Mouse (Mus musculus): ENCODE measurements at regions not wholly inside any gene's neighbourhood (a gene's known extent, or its start where the extent isn't known, plus 50 kb on each side); places are given as distances from the start of the nearest gene placed in this dataset.

DNA sequence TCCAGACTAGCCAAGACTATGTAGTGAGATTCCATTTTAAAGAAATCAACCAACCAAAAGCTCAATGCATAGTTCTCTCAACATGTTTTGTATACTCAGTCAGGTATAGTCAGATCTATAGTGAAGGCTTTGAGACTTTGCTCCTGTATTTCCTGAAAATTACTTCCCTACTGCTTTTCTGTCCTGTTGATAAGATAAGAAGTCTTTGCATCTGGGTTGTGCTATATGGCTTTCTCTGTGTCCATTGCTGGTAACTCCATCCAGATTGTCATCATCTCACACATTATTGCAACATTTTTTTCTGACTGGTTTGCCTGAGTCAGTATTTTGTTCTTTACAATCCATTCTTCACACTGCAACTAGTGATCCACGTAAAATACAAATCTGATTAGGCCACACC is 74.0 kb downstream of the Agtr2 start:
- Histone ChIP-seq H3K4me1 (ENCODE audit: control insufficient read depth, insufficient read depth, low read length) (0 out of 2 replicates have a peak, but pooled peaks cover 2% of the 10 kb centered on the region), H3K4me3 (ENCODE audit: insufficient read depth, low read length) (no peak overlapping the region), H3K27ac (ENCODE audit: insufficient read depth, low read depth, low read length) (no peak overlapping the region)
- TF ChIP-seq POLR2A (IDR thresholded peaks at IDR 0.05; ENCODE audit: borderline replicate concordance, low read depth, low read length), result no peak
- no peak for TF ChIP-seq CTCF (IDR thresholded peaks at IDR 0.05; ENCODE audit: low read depth, low read length)

DNA sequence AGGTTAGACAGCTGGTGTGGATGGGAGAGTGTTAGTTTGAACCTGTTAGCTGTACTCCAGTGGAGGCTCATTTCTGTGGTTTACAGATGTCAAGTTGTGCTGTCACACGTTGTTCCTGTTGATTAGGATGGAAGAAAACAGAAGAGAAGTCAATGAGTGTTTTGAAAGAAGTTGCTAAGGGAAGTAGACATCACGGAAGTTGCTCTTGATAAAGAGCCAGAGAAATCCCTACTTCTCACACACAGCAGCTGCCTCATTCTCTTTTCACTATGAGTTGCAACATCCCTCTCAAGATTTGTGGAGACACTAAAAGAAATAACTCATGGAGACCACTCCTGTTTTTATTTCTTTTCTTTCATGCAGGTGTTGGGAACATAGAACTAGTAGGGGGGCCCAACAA is 82.3 kb downstream of the Agtr2 start:
- Histone ChIP-seq H3K4me3 (ENCODE audit: insufficient read depth, low read length) (no peak overlapping the region), H3K4me1 (ENCODE audit: control insufficient read depth, insufficient read depth, low read length) (peaks cover 14% of the 10 kb centered on the region), H3K27ac (ENCODE audit: insufficient read depth, low read depth, low read length) (peak overlapping the region; percentile 99)
- TF ChIP-seq CTCF (IDR thresholded peaks at IDR 0.05; ENCODE audit: low read depth, low read length) (no peak), POLR2A (IDR thresholded peaks at IDR 0.05; ENCODE audit: borderline replicate concordance, low read depth, low read length) (no peak)

DNA sequence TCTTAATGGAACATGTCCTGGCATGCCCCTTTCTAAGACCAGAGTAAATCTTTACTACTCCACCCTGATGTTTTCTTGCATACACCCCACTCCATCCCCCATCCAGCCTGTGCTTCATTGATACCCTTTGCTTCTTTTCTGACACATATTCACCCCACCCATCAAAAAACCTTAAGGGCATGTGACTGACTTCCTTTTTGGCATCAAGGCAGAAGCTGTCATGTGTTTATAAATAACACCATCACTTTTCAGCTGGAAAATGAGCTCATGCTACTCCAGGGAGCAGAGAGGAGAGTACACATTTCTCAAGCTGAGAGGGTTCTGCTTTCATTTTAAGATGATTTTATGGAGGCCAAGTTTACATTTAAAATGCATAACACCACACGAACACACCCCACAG is 83.2 kb downstream of the Agtr2 start:
- peaks cover 14% of the 10 kb centered on the region for H3K4me1 ChIP-seq (ENCODE audit: control insufficient read depth, insufficient read depth, low read length)
- H3K4me3 ChIP-seq (ENCODE audit: insufficient read depth, low read length), result peak overlapping the region; percentile 58
- no peak for TF ChIP-seq POLR2A (IDR thresholded peaks at IDR 0.05; ENCODE audit: borderline replicate concordance, low read depth, low read length)
- no peak for TF ChIP-seq CTCF (IDR thresholded peaks at IDR 0.05; ENCODE audit: low read depth, low read length)
- peak overlapping the region; percentile 99 for H3K27ac ChIP-seq (ENCODE audit: insufficient read depth, low read depth, low read length)

DNA sequence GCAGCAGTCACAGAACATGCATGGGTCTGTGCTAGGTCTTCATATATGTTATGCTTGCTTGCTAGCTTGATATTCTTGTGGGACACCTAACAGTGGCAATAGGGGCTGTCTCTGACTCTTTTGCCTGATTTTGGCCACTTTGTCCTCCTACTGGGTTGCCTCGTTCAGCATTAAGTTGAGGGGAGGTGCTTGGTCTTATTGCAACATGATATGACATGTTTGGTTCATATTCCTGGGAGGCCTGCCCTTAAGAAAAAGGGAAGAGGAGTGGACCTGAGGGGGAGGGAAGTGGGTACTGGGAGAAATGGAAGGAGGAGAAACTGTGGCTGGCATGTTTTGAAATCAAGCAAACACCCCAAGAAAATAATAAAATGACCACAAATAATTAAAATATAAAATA is 83.6 kb downstream of the Agtr2 start:
- Histone ChIP-seq H3K4me3 (ENCODE audit: insufficient read depth, low read length) (peak overlapping the region; percentile 58), H3K27ac (ENCODE audit: insufficient read depth, low read depth, low read length) (peak overlapping the region; percentile 99), H3K4me1 (ENCODE audit: control insufficient read depth, insufficient read depth, low read length) (peaks cover 14% of the 10 kb centered on the region)
- TF ChIP-seq CTCF (IDR thresholded peaks at IDR 0.05; ENCODE audit: low read depth, low read length) (no peak), POLR2A (IDR thresholded peaks at IDR 0.05; ENCODE audit: borderline replicate concordance, low read depth, low read length) (no peak)

DNA sequence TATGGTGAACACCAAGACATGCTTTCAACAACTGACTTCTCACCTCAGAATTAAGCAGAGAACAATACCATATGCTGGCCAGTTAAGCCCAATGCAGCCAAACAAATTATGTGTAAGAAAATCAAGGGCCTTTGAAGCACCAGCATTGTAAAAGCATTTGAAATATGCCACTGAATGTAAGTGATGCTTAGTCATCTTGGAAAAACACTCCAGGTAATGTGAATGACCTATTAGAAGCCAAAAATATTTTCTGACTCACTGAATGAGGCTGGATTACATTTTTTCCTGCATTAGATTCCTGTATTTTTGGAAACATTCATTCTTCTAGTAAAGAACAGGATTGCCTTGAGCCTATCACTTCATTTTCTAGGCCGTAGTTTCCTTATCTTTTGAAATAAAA is 95.6 kb downstream of the Agtr2 start:
- TF ChIP-seq POLR2A (IDR thresholded peaks at IDR 0.05; ENCODE audit: borderline replicate concordance, low read depth, low read length) (no peak), CTCF (IDR thresholded peaks at IDR 0.05; ENCODE audit: low read depth, low read length) (no peak)
- Histone ChIP-seq H3K4me1 (ENCODE audit: control insufficient read depth, insufficient read depth, low read length) (no peaks in the 10 kb centered on the region), H3K27ac (ENCODE audit: insufficient read depth, low read depth, low read length) (no peak overlapping the region), H3K4me3 (ENCODE audit: insufficient read depth, low read length) (no peak overlapping the region)

DNA sequence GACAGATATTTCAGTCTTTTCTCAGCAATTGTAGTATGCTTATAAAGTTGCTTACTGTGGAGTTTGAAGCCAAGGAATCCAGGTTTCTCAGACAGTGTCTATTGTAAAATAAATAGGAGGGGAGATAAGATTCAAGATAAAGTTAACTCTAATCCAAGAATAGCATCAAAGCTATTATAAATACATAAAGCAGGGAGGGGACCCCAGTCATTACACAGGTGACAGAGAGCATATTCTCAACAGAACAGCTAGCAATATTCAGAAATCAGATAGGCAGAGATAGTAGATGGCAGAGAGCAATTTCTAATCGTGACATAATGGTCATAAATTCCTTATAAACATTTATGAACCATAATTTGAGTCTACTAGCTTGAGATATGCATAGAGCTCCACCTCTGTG is 101.7 kb downstream of the Agtr2 start:
- Histone ChIP-seq H3K27ac (ENCODE audit: insufficient read depth, low read depth, low read length) (no peak overlapping the region), H3K4me3 (ENCODE audit: insufficient read depth, low read length) (no peak overlapping the region), H3K4me1 (ENCODE audit: control insufficient read depth, insufficient read depth, low read length) (no peaks in the 10 kb centered on the region)
- TF ChIP-seq CTCF (IDR thresholded peaks at IDR 0.05; ENCODE audit: low read depth, low read length) (no peak), POLR2A (IDR thresholded peaks at IDR 0.05; ENCODE audit: borderline replicate concordance, low read depth, low read length) (no peak)

DNA sequence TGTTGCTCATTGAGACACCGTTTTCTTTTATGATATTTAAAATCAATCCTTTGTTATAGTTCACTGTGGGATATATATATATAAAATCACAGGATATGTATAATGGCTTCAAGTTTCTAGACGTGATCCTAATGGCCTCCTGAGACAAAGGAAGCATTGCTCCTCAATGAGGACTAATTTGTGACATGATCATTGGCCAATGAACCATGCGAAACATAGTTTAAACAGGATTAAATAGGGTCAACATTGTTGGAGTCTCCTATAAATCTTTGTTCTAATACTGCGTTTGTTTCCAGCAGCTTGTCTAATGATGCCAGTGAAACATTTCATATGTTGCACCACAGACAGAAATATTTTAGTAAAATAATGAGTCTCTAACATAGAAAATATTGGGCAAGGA is 105.5 kb downstream of the Agtr2 start:
- peaks cover 8% of the 10 kb centered on the region for H3K4me1 ChIP-seq (ENCODE audit: control insufficient read depth, insufficient read depth, low read length)
- no peak overlapping the region for H3K4me3 ChIP-seq (ENCODE audit: insufficient read depth, low read length)
- TF ChIP-seq CTCF (IDR thresholded peaks at IDR 0.05; ENCODE audit: low read depth, low read length) (no peak), POLR2A (IDR thresholded peaks at IDR 0.05; ENCODE audit: borderline replicate concordance, low read depth, low read length) (no peak)
- no peak overlapping the region for H3K27ac ChIP-seq (ENCODE audit: insufficient read depth, low read depth, low read length)
